In the genomic region with DNA sequence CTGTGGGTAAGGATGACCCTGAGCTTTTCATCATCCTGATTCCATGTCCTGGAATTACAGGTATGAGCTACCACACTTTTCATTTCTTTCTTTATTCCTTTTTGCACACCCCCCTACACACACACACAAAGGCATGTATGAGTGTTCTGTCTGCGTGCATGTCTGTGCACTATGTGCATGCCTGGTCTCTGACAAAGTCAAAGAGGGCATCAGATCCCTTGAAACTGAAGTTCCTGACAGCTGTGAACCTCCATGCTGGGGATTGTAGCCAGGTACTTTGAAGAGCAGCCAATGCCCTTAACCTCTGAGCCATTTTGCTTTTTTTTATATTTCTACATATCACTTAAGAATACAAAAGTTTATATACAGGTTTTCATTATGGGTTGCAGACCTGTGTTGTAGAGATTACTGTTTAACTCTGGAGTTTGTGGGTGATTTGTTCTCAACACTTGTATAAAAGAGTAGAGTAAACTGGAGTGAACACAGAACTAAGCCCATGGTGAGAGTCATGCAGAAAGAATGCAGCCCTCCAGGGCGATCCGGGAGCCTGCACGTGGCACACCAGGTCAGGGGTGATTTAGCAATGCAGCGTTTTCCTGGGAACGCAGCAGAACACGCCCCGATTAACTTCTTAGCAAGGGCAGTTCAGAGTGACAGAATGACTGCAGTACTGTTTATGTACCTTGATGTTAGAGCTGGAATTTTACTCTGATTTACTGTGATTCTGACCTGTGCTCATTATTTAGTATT, we compare ENCODE assay signal across 7 mouse cellular contexts. TPM values are rescaled to one million over a fixed set of nuclear protein-coding genes. Genes with fewer than 3 reads are reported as not detected.
DNase-seq lines count a peak whose midpoint lies in the region; ATAC-seq and TF ChIP-seq lines count a peak whose summit lies in the region.

No protein-coding gene starts in this region.

- DNase-seq in adrenal gland, postnatal 25 days: peak; percentile 65
- peak; percentile 62 for DNase-seq in forelimb bud, embryonic 11.5 days (ENCODE audit: low read depth, low spot score)
- DNase-seq in left cerebral cortex, adult 2 months (ENCODE audit: extremely low spot score in 1 of 2, low spot score in 2 of 2): no peak
- DNase-seq in right cerebral cortex, postnatal 25 days: no peak

- H3K4me1 ChIP-seq in kidney, embryonic 14.5 days (ENCODE audit: control insufficient read depth, insufficient read depth, low read length): peaks cover 16% of the 10 kb centered on the region; the same call in 1 of the 2 replicates
- H3K4me1 ChIP-seq in lung, embryonic 16.5 days (replicated peaks; ENCODE audit: control insufficient read depth, insufficient read depth, low read length): peaks cover 12% of the 10 kb centered on the region

- 11% methylated on average over 8 of the region's 8 CpGs for WGBS in kidney, embryonic 14.5 days
- WGBS in lung, embryonic 16.5 days: 18% methylated on average over 8 of the region's 8 CpGs

- H3K27ac ChIP-seq in kidney, embryonic 14.5 days (ENCODE audit: low read depth, low read length): no peak overlapping the region
- peak overlapping the region; percentile 32 for H3K27ac ChIP-seq in lung, embryonic 16.5 days (ENCODE audit: low read length)
- H3K27ac ChIP-seq in left cerebral cortex, adult 2 months: no peak overlapping the region

- H3K27me3 ChIP-seq in kidney, embryonic 14.5 days (ENCODE audit: control insufficient read depth, insufficient read depth, low read length): no peaks in the 10 kb centered on the region
- no peaks in the 10 kb centered on the region for H3K27me3 ChIP-seq in lung, embryonic 16.5 days (ENCODE audit: control insufficient read depth, insufficient read depth, low read depth, low read length)

- no peak overlapping the region for H3K4me2 ChIP-seq in kidney, embryonic 14.5 days (replicated peaks; ENCODE audit: low read depth, low read length)
- no peak overlapping the region for H3K4me2 ChIP-seq in lung, embryonic 16.5 days (ENCODE audit: low read depth, low read length)

- intact Hi-C loops in left cerebral cortex, adult 2 months (cut with DNase I): no loop called here

- no peak overlapping the region for H3K4me3 ChIP-seq in kidney, embryonic 14.5 days (ENCODE audit: low read length)
- H3K4me3 ChIP-seq in lung, embryonic 16.5 days (ENCODE audit: low read length): no peak overlapping the region
- H3K4me3 ChIP-seq in left cerebral cortex, adult 2 months: no peak overlapping the region

- peaks cover 2% of the 10 kb centered on the region for H3K36me3 ChIP-seq in kidney, embryonic 14.5 days (ENCODE audit: control insufficient read depth, insufficient read depth, low read length)
- no peaks in the 10 kb centered on the region; the same call in 1 of the 2 replicates for H3K36me3 ChIP-seq in lung, embryonic 16.5 days (ENCODE audit: control insufficient read depth, insufficient read depth, low read length)

- no peak overlapping the region for H3K9ac ChIP-seq in kidney, embryonic 14.5 days (ENCODE audit: low read depth, low read length)
- no peak overlapping the region for H3K9ac ChIP-seq in lung, embryonic 16.5 days (ENCODE audit: low read length)

- no peaks in the 10 kb centered on the region for H3K9me3 ChIP-seq in kidney, embryonic 14.5 days (ENCODE audit: control insufficient read depth, low read length)
- no peaks in the 10 kb centered on the region for H3K9me3 ChIP-seq in lung, embryonic 16.5 days (ENCODE audit: control insufficient read depth, low read length)

- no peak for TF ChIP-seq CTCF in left cerebral cortex, adult 2 months (IDR thresholded peaks at IDR 0.05)

- ATAC-seq in kidney, embryonic 14.5 days (ENCODE audit: low FRiP score, low TSS enrichment): peak; percentile 73; the same call in 1 of the 2 replicates
- peak; percentile 90 for ATAC-seq in lung, embryonic 16.5 days (ENCODE audit: low read depth)
- ATAC-seq in monocyte, adult 5-6 weeks (replicated peaks; ENCODE audit: insufficient number of reproducible peaks, low FRiP score, low TSS enrichment, poor library complexity, severe bottlenecking): no peak

RNA-seq across cellular contexts. Expression of a gene that starts 22.2 kb away (rescaled TPM):
- total RNA-seq in adrenal gland, postnatal 25 days (2021): 49.7 and 50.2 TPM in 2 replicates
- polyA plus RNA-seq in kidney, embryonic 14.5 days (2014; fragmentation: Nextera tagmentation; extraction: Ambion mirVana): 8.2 and 15.7 TPM in 2 replicates
- 13.6 and 14.0 TPM in 2 replicates for polyA plus RNA-seq in lung, embryonic 16.5 days (2015; fragmentation: Nextera tagmentation; extraction: Ambion mirVana)
- 100 to 1,000 TPM; 134 to 136 TPM for total RNA-seq in left cerebral cortex, adult 2 months (2021)
- 31.2 to 63.6 TPM (median 45.6 TPM) in 3 replicates for total RNA-seq in monocyte, adult 5-6 weeks (2017)

RNA-seq across cellular contexts. Expression of a gene that starts 22.2 kb away (rescaled TPM):
- total RNA-seq in adrenal gland, postnatal 25 days (2021): 32.1 and 41.8 TPM in 2 replicates
- polyA plus RNA-seq in kidney, embryonic 14.5 days (2014; fragmentation: Nextera tagmentation; extraction: Ambion mirVana): 24.1 and 24.9 TPM in 2 replicates
- 21.9 and 23.7 TPM in 2 replicates for polyA plus RNA-seq in lung, embryonic 16.5 days (2015; fragmentation: Nextera tagmentation; extraction: Ambion mirVana)
- 10 to 100 TPM; 59.3 to 59.6 TPM for total RNA-seq in left cerebral cortex, adult 2 months (2021)
- 2.5 to 9.1 TPM (median 5.5 TPM) in 3 replicates for total RNA-seq in monocyte, adult 5-6 weeks (2017)

Comparison
In these comparisons a context has a peak if more than half of its experiments do, and no peak if none do; other contexts are left out.
1. DNase-seq: peak in adrenal gland, postnatal 25 days (single experiment) and forelimb bud, embryonic 11.5 days (single experiment); none in left cerebral cortex, adult 2 months (0 of 2) and right cerebral cortex, postnatal 25 days (single experiment).